In the genomic region with DNA sequence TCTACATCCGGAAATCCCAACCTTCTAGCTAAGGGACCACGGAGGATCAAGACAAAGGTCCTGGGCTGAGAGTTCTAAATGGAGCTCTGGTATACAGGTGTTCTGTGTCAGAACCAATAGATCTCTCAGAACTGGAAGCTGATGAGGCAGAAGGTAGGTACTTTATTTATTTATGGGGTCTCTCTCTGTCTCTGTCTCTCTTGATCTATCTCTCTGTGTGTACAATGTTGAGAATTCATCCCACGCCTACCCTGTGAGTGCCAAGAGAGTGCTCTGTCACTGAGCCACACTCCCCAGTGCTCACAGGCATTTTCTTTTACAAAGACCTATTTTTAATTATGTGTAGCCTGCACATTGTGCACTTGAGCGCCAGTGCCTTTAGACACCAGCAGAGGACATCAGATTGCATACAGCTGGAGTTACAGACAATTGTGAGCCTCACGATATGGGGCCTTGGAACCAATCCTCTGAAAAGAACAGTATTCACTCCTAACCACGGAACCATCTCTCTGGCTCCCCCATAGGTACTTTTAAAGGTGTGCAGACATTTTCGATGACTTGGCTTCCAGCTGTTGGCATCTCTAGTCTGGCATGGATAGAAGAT, we compare ENCODE assay signal across 7 mouse cellular contexts. TPM values are rescaled to one million over a fixed set of nuclear protein-coding genes. Genes with fewer than 3 reads are reported as not detected.
DNase-seq lines count a peak whose midpoint lies in the region; ATAC-seq and TF ChIP-seq lines count a peak whose summit lies in the region.

A gene (minus strand): TSS at position 51 of the 604 bp plus-strand sequence.

- H3K4me1 ChIP-seq in ES-Bruce4 (ENCODE audit: control insufficient read depth, insufficient read depth, low read length) (no peaks in the 10 kb centered on the region), MEL (ENCODE audit: control insufficient read depth in 1 of 2, insufficient read depth in 2 of 2, low read length in 2 of 2) (peaks cover 4 to 20% of the 10 kb centered on the region in 2 experiments; a peak in 3 of 4 replicates)
- H3K4me1 ChIP-seq in forebrain, embryonic 14.5 days (ENCODE audit: control insufficient read depth, insufficient read depth, low read length), result no peaks in the 10 kb centered on the region
- H3K4me1 ChIP-seq in hindbrain, embryonic 12.5 days, result no peaks in the 10 kb centered on the region
- H3K4me1 ChIP-seq in liver, embryonic 14.5 days (replicated peaks; ENCODE audit: control insufficient read depth in 2 of 2, insufficient read depth in 2 of 2, low read length in 1 of 2), result peaks cover 28% of the 10 kb centered on the region in 2 experiments

- H3K9me3 ChIP-seq in ES-Bruce4 (replicated peaks; ENCODE audit: control insufficient read depth, insufficient read depth, low read length, poor library complexity, severe bottlenecking) (no peaks in the 10 kb centered on the region), MEL (replicated peaks; ENCODE audit: insufficient read depth, low read length) (no peaks in the 10 kb centered on the region)
- H3K9me3 ChIP-seq in forebrain, embryonic 14.5 days (replicated peaks; ENCODE audit: control insufficient read depth, low read length), result no peaks in the 10 kb centered on the region
- H3K9me3 ChIP-seq in hindbrain, embryonic 12.5 days (replicated peaks), result no peaks in the 10 kb centered on the region
- no peaks in the 10 kb centered on the region for H3K9me3 ChIP-seq in liver, embryonic 14.5 days (ENCODE audit: control insufficient read depth, low read length)

- no peak for DNase-seq in MEL (ENCODE audit: low read depth, low spot score)
- no peak for DNase-seq in forebrain, embryonic 14.5 days (ENCODE audit: low spot score)
- no peak for DNase-seq in liver, embryonic 14.5 days (ENCODE audit: low read depth in 3 of 3, low spot score in 3 of 3)
- DNase-seq in cerebellum, adult 9-10 months, result no peak
- no peak for DNase-seq in kidney, adult 9 months

- H3K36me3 ChIP-seq in ES-Bruce4 (ENCODE audit: control insufficient read depth, insufficient read depth, low read length, poor library complexity, severe bottlenecking) (no peaks in the 10 kb centered on the region), MEL (ENCODE audit: control insufficient read depth in 1 of 2, insufficient read depth in 2 of 2, low read length in 2 of 2) (peaks cover 0 to 12% of the 10 kb centered on the region in 2 experiments; a peak in 2 of 4 replicates)
- no peaks in the 10 kb centered on the region for H3K36me3 ChIP-seq in forebrain, embryonic 14.5 days (ENCODE audit: control insufficient read depth, insufficient read depth, low read length)
- H3K36me3 ChIP-seq in hindbrain, embryonic 12.5 days, result no peaks in the 10 kb centered on the region
- no peaks in the 10 kb centered on the region for H3K36me3 ChIP-seq in liver, embryonic 14.5 days (replicated peaks; ENCODE audit: control insufficient read depth, insufficient read depth, low read depth)

- H3K4me3 ChIP-seq in ES-Bruce4 (ENCODE audit: low read depth, low read length), result no peak within 1 kb of the TSS
- no peak within 1 kb of the TSS for H3K4me3 ChIP-seq in MEL (ENCODE audit: control insufficient read depth in 1 of 2, insufficient read depth in 1 of 2, low read depth in 2 of 2, low read length in 2 of 2)
- H3K4me3 ChIP-seq in forebrain, embryonic 14.5 days (ENCODE audit: low read depth, low read length), result no peak within 1 kb of the TSS
- no peak within 1 kb of the TSS for H3K4me3 ChIP-seq in hindbrain, embryonic 12.5 days
- no peak within 1 kb of the TSS for H3K4me3 ChIP-seq in liver, embryonic 14.5 days (ENCODE audit: insufficient read depth in 1 of 2, low read depth in 2 of 2, low read length in 2 of 2)

- TF ChIP-seq RAD21 in MEL (IDR thresholded peaks at IDR 0.05; ENCODE audit: low read depth, low read length), result no peak

- ATAC-seq in forebrain, embryonic 14.5 days, result no peak
- no peak for ATAC-seq in hindbrain, embryonic 12.5 days (ENCODE audit: low FRiP score)
- no peak for ATAC-seq in liver, embryonic 14.5 days (ENCODE audit: insufficient read depth)

- H3K9ac ChIP-seq in ES-Bruce4 (ENCODE audit: low read depth, poor library complexity, severe bottlenecking), result no peak within 1 kb of the TSS
- no peak within 1 kb of the TSS for H3K9ac ChIP-seq in MEL (ENCODE audit: control insufficient read depth, low read depth, low read length, poor library complexity, severe bottlenecking)
- no peak within 1 kb of the TSS for H3K9ac ChIP-seq in forebrain, embryonic 14.5 days (ENCODE audit: low read length)
- no peak within 1 kb of the TSS for H3K9ac ChIP-seq in hindbrain, embryonic 12.5 days
- H3K9ac ChIP-seq in liver, embryonic 14.5 days (replicated peaks), result no peak within 1 kb of the TSS

- no peaks in the 10 kb centered on the region for H3K27me3 ChIP-seq in ES-Bruce4 (ENCODE audit: control insufficient read depth, insufficient read depth, low read length, poor library complexity, severe bottlenecking)
- no peaks in the 10 kb centered on the region for H3K27me3 ChIP-seq in MEL (ENCODE audit: control insufficient read depth in 1 of 2, insufficient read depth in 2 of 2, low read length in 2 of 2)
- no peaks in the 10 kb centered on the region for H3K27me3 ChIP-seq in forebrain, embryonic 14.5 days (replicated peaks; ENCODE audit: control insufficient read depth, insufficient read depth, low read length)
- H3K27me3 ChIP-seq in hindbrain, embryonic 12.5 days, result no peaks in the 10 kb centered on the region
- H3K27me3 ChIP-seq in liver, embryonic 14.5 days (ENCODE audit: control insufficient read depth, insufficient read depth, low read length), result no peaks in the 10 kb centered on the region

- TF ChIP-seq CTCF in ES-Bruce4 (IDR thresholded peaks at IDR 0.05; ENCODE audit: low read depth, low read length) (no peak), MEL (IDR thresholded peaks at IDR 0.05 in 2 of 3, conservative IDR thresholded peaks at IDR 0.05 in 1 of 3; ENCODE audit: control insufficient read depth in 1 of 3, insufficient read depth in 1 of 3, low read depth in 2 of 3, low read length in 3 of 3, poor library complexity in 1 of 3, severe bottlenecking in 1 of 3) (no peak)
- peak; percentile 10; the same call in 1 of the 2 replicates for TF ChIP-seq CTCF in liver, embryonic 14.5 days (IDR thresholded peaks at IDR 0.05; ENCODE audit: low read depth)

- no peak for TF ChIP-seq POLR2A in ES-Bruce4 (IDR thresholded peaks at IDR 0.05; ENCODE audit: insufficient read depth, low read length)
- no peak for TF ChIP-seq POLR2A in MEL (IDR thresholded peaks at IDR 0.05; ENCODE audit: control insufficient read depth in 1 of 2, insufficient read depth in 1 of 2, low read depth in 1 of 2, low read length in 2 of 2, poor library complexity in 1 of 2)

- TF ChIP-seq EP300 in ES-Bruce4 (IDR thresholded peaks at IDR 0.05; ENCODE audit: insufficient read depth, low read depth, low read length) (no peak), MEL (IDR thresholded peaks at IDR 0.05; ENCODE audit: low read depth in 1 of 2, low read length in 2 of 2) (no peak)
- TF ChIP-seq EP300 in liver, embryonic 14.5 days (IDR thresholded peaks at IDR 0.05; ENCODE audit: low read depth), result no peak

- 63% methylated on average over 7 of the region's 7 CpGs for WGBS in forebrain, embryonic 14.5 days
- 69% methylated on average over 7 of the region's 7 CpGs for WGBS in hindbrain, embryonic 12.5 days
- 60% methylated on average over 7 of the region's 7 CpGs for WGBS in liver, embryonic 14.5 days (ENCODE audit: insufficient replicate concordance)

- no peaks in the 10 kb centered on the region for H3K79me2 ChIP-seq in MEL (ENCODE audit: control insufficient read depth, insufficient read depth, low read length, poor library complexity)

- no peak within 1 kb of the TSS for H3K4me2 ChIP-seq in forebrain, embryonic 14.5 days (ENCODE audit: low read length)
- no peak within 1 kb of the TSS for H3K4me2 ChIP-seq in hindbrain, embryonic 12.5 days (replicated peaks)
- H3K4me2 ChIP-seq in liver, embryonic 14.5 days (ENCODE audit: low read depth), result no peak within 1 kb of the TSS

- H3K27ac ChIP-seq in ES-Bruce4 (ENCODE audit: insufficient read depth, low read length) (no peak within 1 kb of the TSS), MEL (ENCODE audit: control insufficient read depth, low read depth, low read length) (no peak within 1 kb of the TSS)
- H3K27ac ChIP-seq in forebrain, embryonic 14.5 days (ENCODE audit: low read depth, low read length), result no peak within 1 kb of the TSS
- H3K27ac ChIP-seq in hindbrain, embryonic 12.5 days, result no peak within 1 kb of the TSS
- no peak within 1 kb of the TSS for H3K27ac ChIP-seq in liver, embryonic 14.5 days

TF ChIP-seq in MEL, 35 proteins besides CTCF, POLR2A, EP300 and RAD21:
- TF ChIP-seq TBP (IDR thresholded peaks at IDR 0.05; ENCODE audit: low read depth, low read length) (no peak), GATA1 (IDR thresholded peaks at IDR 0.05; ENCODE audit: low read depth, low read length) (no peak), SMC3 (IDR thresholded peaks at IDR 0.05; ENCODE audit: low read depth, low read length) (no peak), JUND (IDR thresholded peaks at IDR 0.05; ENCODE audit: low read depth, low read length) (no peak), ZNF384 (IDR thresholded peaks at IDR 0.05; ENCODE audit: low read depth, low read length) (no peak), GABPA (IDR thresholded peaks at IDR 0.05; ENCODE audit: low read depth, low read length) (no peak), HCFC1 (IDR thresholded peaks at IDR 0.05; ENCODE audit: low read depth, low read length) (no peak)
TF ChIP-seq in MEL: peak in this region for 0.

RNA-seq across cellular contexts. Expression of the gene that starts here (rescaled TPM):
- polyA plus RNA-seq in ES-Bruce4 (2011; ENCODE audit: insufficient read depth, insufficient read length, low read depth, missing spikeins), result 293 and 328 TPM in 2 replicates
- 326 and 387 TPM in 2 replicates for total RNA-seq in MEL (2012; rRNA removed)
- 1,000 to 10,000 TPM in 1 of 2 experiments, 100 to 1,000 TPM in 1; 921 to 2,567 TPM for polyA plus RNA-seq in MEL (2012; ENCODE audit: insufficient read depth in 1 of 2, insufficient read length in 2 of 2, low read depth in 1 of 2, low replicate concordance in 2 of 2, missing spikeins in 1 of 2)
- 157 and 162 TPM in 2 replicates for polyA plus RNA-seq in forebrain, embryonic 14.5 days (2014; fragmentation: Nextera tagmentation; extraction: Ambion mirVana)
- 190 and 195 TPM in 2 replicates for polyA plus RNA-seq in hindbrain, embryonic 12.5 days (2016; fragmentation: Nextera tagmentation; extraction: Ambion mirVana)
- polyA plus RNA-seq in liver, embryonic 14.5 days (2012; rRNA removed), result 95.7 and 181 TPM in 2 replicates
- 176 and 195 TPM in 2 replicates for polyA plus RNA-seq in liver, embryonic 14.5 days (2014; fragmentation: Nextera tagmentation; extraction: Ambion mirVana)
